Mouse (Mus musculus) CH12.LX (cell line): ENCODE measurements at regions not wholly inside any gene's neighbourhood (a gene's known extent, or its start where the extent isn't known, plus 50 kb on each side); places are given as distances from the start of the nearest gene placed in this dataset.

Source experiments
- CHD2 ChIP-seq: IDR thresholded peaks from 2 replicates; pipeline ENCODE4 v1.6.1; 2011; ENCODE audit warnings: low read length, improper control_type of control experiment
- CTCF ChIP-seq, 2 experiments: IDR thresholded peaks in 1 of 2; conservative IDR thresholded peaks in 1 of 2; 2 replicates each; pipeline ENCODE4 v1.5.1; 2011 to 2012; ENCODE audit warnings: low read depth in 2 of 2, low read length in 2 of 2, improper control_type of control experiment in 1 of 2, inconsistent platforms in 1 of 2, mild to moderate bottlenecking in 1 of 2, moderate library complexity in 1 of 2
- E2F4 ChIP-seq: IDR thresholded peaks from 2 replicates; pipeline ENCODE4 v1.6.1; 2011; ENCODE audit warnings: low read depth, low read length, improper control_type of control experiment; ENCODE audit not compliant: insufficient replicate concordance
- ELF1 ChIP-seq: IDR thresholded peaks from 2 replicates; pipeline ENCODE4 v1.6.1; 2014; ENCODE audit warnings: low read depth, mild to moderate bottlenecking, inconsistent platforms, low read length, improper control_type of control experiment
- EP300 ChIP-seq: IDR thresholded peaks from 2 replicates; pipeline ENCODE4 v1.6.1; 2011; ENCODE audit warnings: low read length, improper control_type of control experiment
- ETS1 ChIP-seq: conservative IDR thresholded peaks from 2 replicates; pipeline ENCODE4 v1.6.1; 2012; ENCODE audit warnings: low read depth, mild to moderate bottlenecking, inconsistent platforms, low read length, improper control_type of control experiment, moderate library complexity
- MAX ChIP-seq: IDR thresholded peaks from 2 replicates; pipeline ENCODE4 v1.6.1; 2011; ENCODE audit warnings: low read length, improper control_type of control experiment
- MAZ ChIP-seq: IDR thresholded peaks from 2 replicates; pipeline ENCODE4 v1.6.1; 2012; ENCODE audit warnings: low read depth, mild to moderate bottlenecking, inconsistent platforms, low read length, improper control_type of control experiment, moderate library complexity
- POLR2AphosphoS2 ChIP-seq: IDR thresholded peaks from 2 replicates; pipeline ENCODE4 v1.6.1; 2011; ENCODE audit warnings: low read depth, low read length, improper control_type of control experiment
- RAD21 ChIP-seq: IDR thresholded peaks from 2 replicates; pipeline ENCODE4 v1.6.1; 2011; ENCODE audit warnings: low read depth, mild to moderate bottlenecking, low read length, improper control_type of control experiment, moderate library complexity
- RCOR1 ChIP-seq: conservative IDR thresholded peaks from 2 replicates; pipeline ENCODE4 v1.6.1; 2012; ENCODE audit warnings: low read depth, mild to moderate bottlenecking, inconsistent platforms, low read length, improper control_type of control experiment
- TBP ChIP-seq: conservative IDR thresholded peaks from 2 replicates; pipeline ENCODE4 v1.6.1; 2011; ENCODE audit warnings: low read depth, low read length, improper control_type of control experiment

- TF ChIP-seq E2F4, result no peak
- no peak for TF ChIP-seq MAX
- no peak for TF ChIP-seq TBP
- no peak for TF ChIP-seq CTCF (conservative IDR thresholded peaks at IDR 0.05 in 1 of 2, IDR thresholded peaks at IDR 0.05 in 1 of 2; ENCODE audit: low read depth in 2 of 2, low read length in 2 of 2)
- TF ChIP-seq CHD2, result no peak
- no peak for TF ChIP-seq POLR2AphosphoS2
- TF ChIP-seq EP300, result no peak
- TF ChIP-seq RAD21, result no peak
- no peak for TF ChIP-seq RCOR1
- TF ChIP-seq ELF1, result no peak
- no peak for TF ChIP-seq MAZ
- no peak for TF ChIP-seq ETS1
Observed at GRCm38 (mm10) chr11:6894911-6895785, 57.7 kb upstream of the Gm11983 start.
